Mouse (Mus musculus) limb, embryonic 14.5 days (tissue): ENCODE data around the gene 9530053A07Rik. TPM values are rescaled to one million over a fixed set of nuclear protein-coding genes. Genes with fewer than 3 reads are reported as not detected.
"Not testable (repeated sequence)": the region's sequence is repeated elsewhere in the genome, so short reads cannot be mapped to it uniquely, and the experiment has no call there.

Experiments used
- ATAC-seq: fragments of 200-750 bp; cut with Nextera tagmentation; 2 replicates; pipeline ENCODE4 v1.8.0; 2017; ENCODE audit warnings: low read depth, moderate number of reproducible peaks, moderate TSS enrichment; ENCODE audit not compliant: low FRiP score
- DNase-seq: peaks from one replicate; pipeline ENCODE4 v3.0.0-alpha.2; 2015; ENCODE audit warnings: low spot score
- H3K27ac ChIP-seq: fragments of 300-500 bp; sonication (generic); replicated peaks from 2 replicates; pipeline ENCODE4 v1.5.1; 2014; ENCODE audit warnings: low read depth, mild to moderate bottlenecking, low read length, moderate library complexity, mixed read lengths
- H3K27me3 ChIP-seq: fragments of 300-500 bp; sonication (generic); 2 replicates; pipeline ENCODE4 v1.6.1; 2014; ENCODE audit warnings: low read length, mixed read lengths; ENCODE audit not compliant: control insufficient read depth, insufficient read depth
- H3K36me3 ChIP-seq: fragments of 300-500 bp; sonication (generic); 2 replicates; pipeline ENCODE4 v1.6.1; 2014; ENCODE audit warnings: mild to moderate bottlenecking, low read length, moderate library complexity, mixed read lengths; ENCODE audit not compliant: control insufficient read depth, insufficient read depth
- H3K4me1 ChIP-seq: fragments of 300-500 bp; sonication (generic); 2 replicates; pipeline ENCODE4 v1.6.1; 2014; ENCODE audit warnings: antibody characterized with exemption, low read length, mixed read lengths; ENCODE audit not compliant: control insufficient read depth, insufficient read depth
- H3K4me2 ChIP-seq: fragments of 300-500 bp; sonication (generic); replicated peaks from 2 replicates; pipeline ENCODE4 v1.6.1; 2014; ENCODE audit warnings: low read depth, mild to moderate bottlenecking, low read length, moderate library complexity; ENCODE audit not compliant: severe bottlenecking
- H3K4me3 ChIP-seq: fragments of 300-500 bp; sonication (generic); replicated peaks from 2 replicates; pipeline ENCODE4 v1.5.1; 2014; ENCODE audit warnings: low read length
- H3K9ac ChIP-seq: fragments of 300-500 bp; sonication (generic); 2 replicates; pipeline ENCODE4 v1.6.1; 2014; ENCODE audit warnings: mild to moderate bottlenecking, low read depth, low read length, moderate library complexity; ENCODE audit not compliant: severe bottlenecking
- H3K9me3 ChIP-seq: fragments of 300-500 bp; sonication (generic); 2 replicates; pipeline ENCODE4 v1.6.1; 2016; ENCODE audit warnings: low read length; ENCODE audit not compliant: control insufficient read depth
- POLR2A ChIP-seq: fragments of 200-500 bp; IDR thresholded peaks from 2 replicates; pipeline ENCODE4 v1.8.0; 2012; ENCODE audit warnings: inconsistent platforms, mild to moderate bottlenecking, moderate library complexity, borderline replicate concordance; ENCODE audit not compliant: insufficient read depth, insufficient read length; ENCODE audit errors: extremely low read depth
- WGBS: fragments of 180-500 bp; shearing (Covaris S2); extraction: QIAGEN DNeasy Blood & Tissue Kit; methylation state at CpG from one replicate; pipeline ENCODE4 v1.1.7; 2014; 5-methylcytosine and 5-hydroxymethylcytosine counted together
- polyA plus RNA-seq, 2 experiments: library from polyadenylated mRNA; depleted of rRNA in 1 of 2; stranded (reverse) in 1 of 2; unstranded in 1 of 2; fragments of >200 nt; fragmentation: Nextera tagmentation in 1 of 2; extraction: Ambion mirVana in 1 of 2; gene quantifications; 2 replicates each; pipeline versions ENCODE4 v1.2.1 to v1.2.3; 2012 to 2014

Gene 9530053A07Rik
- polyA plus RNA-seq, 2 experiments: not detected

DNA sequence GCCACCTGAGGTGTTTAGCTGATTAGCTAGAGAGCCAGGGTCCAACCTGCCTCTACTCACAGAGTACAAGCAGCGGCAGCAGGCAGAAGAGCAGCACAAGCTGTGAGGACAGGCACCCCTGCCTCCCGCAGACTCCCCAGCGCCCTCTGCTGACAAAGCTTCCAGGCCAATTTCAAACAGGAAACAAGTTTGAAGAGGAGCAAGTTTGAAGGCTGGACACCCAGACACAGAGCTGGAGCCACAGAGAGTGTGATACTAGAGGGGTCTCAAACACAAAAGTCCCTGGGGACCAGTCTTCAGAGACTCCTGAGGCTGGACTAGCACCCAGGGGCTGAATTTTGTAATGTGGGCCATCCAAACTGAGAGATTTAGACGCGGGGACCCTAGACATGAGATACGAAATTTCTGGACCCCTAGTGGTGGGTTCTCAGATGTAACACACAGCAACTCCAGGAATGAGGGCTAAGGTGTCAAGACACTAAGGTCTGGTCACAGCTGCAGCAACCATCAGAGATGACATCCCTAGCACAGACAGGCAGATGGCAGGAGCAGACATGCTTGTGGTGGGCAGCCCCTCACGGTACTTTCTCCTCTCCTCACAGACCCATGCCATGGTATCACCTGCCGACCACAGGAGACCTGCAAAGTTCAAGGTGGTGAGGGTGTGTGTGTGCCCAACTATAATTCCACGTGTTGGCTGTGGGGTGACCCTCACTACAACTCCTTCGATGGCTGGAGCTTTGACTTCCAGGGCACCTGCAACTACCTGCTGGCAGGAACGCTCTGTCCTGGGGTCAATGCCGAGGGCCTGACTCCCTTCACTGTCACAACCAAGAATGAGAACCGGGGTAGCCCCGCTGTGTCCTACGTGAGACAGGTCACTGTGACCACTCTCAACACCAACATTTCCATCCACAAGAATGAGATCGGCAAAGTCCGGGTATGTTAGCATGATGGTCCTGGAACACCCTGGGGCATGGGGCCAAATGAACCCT, 28.4 kb upstream of the 9530053A07Rik start:
- WGBS: 64% methylated on average over 17 of the region's 17 CpGs

DNA sequence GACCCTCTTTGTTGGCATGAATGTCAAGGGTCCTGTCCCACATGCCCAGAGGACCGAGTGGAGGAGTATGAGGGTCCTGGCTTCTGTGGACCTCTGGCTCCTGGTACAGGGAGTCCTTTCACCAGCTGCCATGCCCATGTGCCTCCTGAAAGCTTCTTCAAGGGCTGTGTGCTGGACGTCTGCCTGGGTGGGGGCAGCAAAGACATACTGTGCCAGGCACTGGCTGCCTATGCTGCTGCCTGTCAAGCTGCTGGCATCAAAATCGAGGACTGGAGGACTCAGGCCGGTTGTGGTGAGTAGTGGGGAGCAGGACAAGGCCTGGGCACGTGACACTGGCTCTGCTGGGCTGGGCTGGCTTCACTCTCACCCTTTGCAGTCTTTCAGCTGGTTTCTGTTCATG, 26.3 kb upstream of the 9530053A07Rik start:
- not testable (repeated sequence) for H3K4me2 ChIP-seq, H3K36me3 ChIP-seq, H3K27me3 ChIP-seq, H3K4me1 ChIP-seq, H3K4me3 ChIP-seq, H3K9ac ChIP-seq, H3K9me3 ChIP-seq, H3K27ac ChIP-seq, ATAC-seq, DNase-seq
- 54% methylated on average over 4 of the region's 5 CpGs for WGBS

More for the DNA sequence above, 28.4 kb upstream of the 9530053A07Rik start:
- Histone ChIP-seq H3K4me2 (no peak overlapping the region), H3K4me1 (no peaks in the 10 kb centered on the region), H3K9ac (no peak overlapping the region), H3K27me3 (no peaks in the 10 kb centered on the region), H3K36me3 (no peaks in the 10 kb centered on the region), H3K27ac (no peak overlapping the region), H3K9me3 (peaks cover 8% of the 10 kb centered on the region; the same call in 1 of the 2 replicates), H3K4me3 (no peak overlapping the region)
- no peak for TF ChIP-seq POLR2A
- DNase-seq (no peak), ATAC-seq (no peak)

DNA sequence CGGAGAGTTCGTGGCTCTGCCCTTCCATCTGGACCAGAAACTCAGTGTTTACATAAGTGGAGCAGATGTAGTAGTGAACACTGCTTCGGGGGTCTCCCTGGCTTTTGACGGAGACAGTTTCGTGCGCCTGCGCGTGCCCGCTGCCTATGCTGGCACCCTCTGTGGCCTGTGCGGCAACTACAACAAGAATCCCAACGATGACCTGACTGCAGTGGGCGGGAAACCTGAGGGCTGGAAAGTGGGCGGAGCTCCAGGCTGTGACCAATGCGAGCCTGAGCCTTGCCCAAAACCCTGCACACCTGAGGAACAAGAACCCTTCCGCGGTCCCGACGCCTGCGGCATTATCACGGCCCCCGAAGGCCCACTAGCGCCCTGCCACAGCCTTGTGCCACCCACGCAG, 24.6 kb upstream of the 9530053A07Rik start:
- TF ChIP-seq POLR2A: no peak
- Histone ChIP-seq H3K9me3 (no peaks in the 10 kb centered on the region), H3K9ac (peak overlapping the region; percentile 36; the same call in 1 of the 2 replicates), H3K4me2 (peak overlapping the region; percentile 40), H3K27me3 (no peaks in the 10 kb centered on the region), H3K36me3 (no peaks in the 10 kb centered on the region), H3K27ac (no peak overlapping the region), H3K4me1 (no peaks in the 10 kb centered on the region), H3K4me3 (peak overlapping the region; percentile 17)
- 4% methylated on average over 20 of the region's 23 CpGs for WGBS
- ATAC-seq (peak; percentile 74; the same call in 1 of the 2 replicates), DNase-seq (peak; percentile 20)

DNA sequence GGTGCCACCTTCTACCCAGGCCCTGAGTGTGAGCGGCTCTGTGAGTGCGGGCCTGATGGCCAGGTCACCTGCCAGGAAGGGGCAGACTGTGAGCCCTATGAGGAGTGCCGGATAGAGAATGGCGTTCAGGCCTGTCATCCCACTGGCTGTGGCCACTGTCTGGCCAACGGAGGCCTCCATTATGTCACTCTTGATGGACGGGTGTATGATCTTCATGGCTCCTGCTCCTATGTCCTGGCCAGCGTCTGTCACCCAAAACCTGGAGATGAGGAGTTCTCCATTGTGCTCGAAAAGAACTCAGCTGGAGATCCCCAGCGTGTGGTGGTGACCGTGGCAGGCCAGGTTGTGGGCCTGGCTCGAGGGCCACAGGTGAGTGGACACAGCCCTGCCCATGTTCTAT, 23.0 kb upstream of the 9530053A07Rik start:
- WGBS: 92% methylated on average over 11 of the region's 11 CpGs
- H3K4me2 ChIP-seq: no peak overlapping the region
- H3K4me1 ChIP-seq: no peaks in the 10 kb centered on the region
- no peak overlapping the region for H3K9ac ChIP-seq
- ATAC-seq (no peak), DNase-seq (no peak)
- no peak overlapping the region for H3K4me3 ChIP-seq
- H3K27me3 ChIP-seq: no peaks in the 10 kb centered on the region
- H3K36me3 ChIP-seq: no peaks in the 10 kb centered on the region
- no peak overlapping the region for H3K27ac ChIP-seq
- H3K9me3 ChIP-seq: no peaks in the 10 kb centered on the region
- no peak for TF ChIP-seq POLR2A

DNA sequence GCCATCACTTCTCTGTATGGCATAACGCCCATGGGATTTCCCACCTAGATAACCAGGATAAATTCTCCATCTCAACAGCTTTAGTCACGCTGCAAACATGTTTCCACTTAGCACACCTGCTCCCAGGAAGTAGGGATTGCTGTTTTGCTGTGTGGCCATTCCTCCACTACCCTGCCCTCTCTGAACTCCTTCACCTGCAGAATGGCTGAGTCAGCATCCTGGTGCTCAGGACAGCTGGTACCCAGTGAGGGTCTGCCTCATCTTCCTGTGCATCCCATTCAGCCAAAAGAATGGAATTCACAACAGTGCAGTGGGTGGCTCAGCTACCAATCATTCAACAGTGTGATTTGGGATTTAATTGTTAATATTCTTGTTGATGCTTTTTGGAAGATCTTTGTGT, 14.6 kb upstream of the 9530053A07Rik start:
- Histone ChIP-seq H3K36me3 (no peaks in the 10 kb centered on the region), H3K27ac (no peak overlapping the region), H3K9me3 (no peaks in the 10 kb centered on the region), H3K4me3 (no peak overlapping the region), H3K9ac (no peak overlapping the region), H3K4me1 (no peaks in the 10 kb centered on the region), H3K27me3 (no peaks in the 10 kb centered on the region), H3K4me2 (no peak overlapping the region)
- DNase-seq (no peak), ATAC-seq (no peak)
- WGBS: 79% methylated on average over 2 of the region's 2 CpGs
- no peak for TF ChIP-seq POLR2A
